Mouse (Mus musculus) megakaryocyte, embryonic 14.5 days (primary cell): ENCODE measurements at regions not wholly inside any gene's neighbourhood (a gene's known extent, or its start where the extent isn't known, plus 50 kb on each side); places are given as distances from the start of the nearest gene placed in this dataset.
A peak's percentile ranks its signal among the peaks of the same experiment; 100 is the strongest.

Source experiments
- H3K27me3 ChIP-seq: replicated peaks from 2 replicates; pipeline ENCODE3; 2012; ENCODE audit warnings: inconsistent platforms
- H3K36me3 ChIP-seq: replicated peaks from 2 replicates; pipeline ENCODE3; 2012; ENCODE audit warnings: low read length, inconsistent platforms, mixed read lengths
- H3K4me1 ChIP-seq: 2 replicates; pipeline ENCODE4 v1.6.1; 2012; ENCODE audit warnings: inconsistent platforms
- H3K4me3 ChIP-seq: replicated peaks from 2 replicates; pipeline ENCODE3; 2012; ENCODE audit warnings: moderate library complexity, mild to moderate bottlenecking, inconsistent platforms
- H3K9me3 ChIP-seq: 2 replicates; pipeline ENCODE4 v1.6.1; 2012; ENCODE audit warnings: inconsistent platforms
- FLI1 ChIP-seq: IDR thresholded peaks from 2 replicates; pipeline ENCODE4 v1.6.1; 2012; ENCODE audit warnings: low read length, inconsistent platforms, mixed read lengths
- GATA1 ChIP-seq: IDR thresholded peaks from 3 replicates; pipeline ENCODE4 v1.6.1; 2012; ENCODE audit warnings: mixed read lengths, low read length, inconsistent platforms, borderline replicate concordance

DNA sequence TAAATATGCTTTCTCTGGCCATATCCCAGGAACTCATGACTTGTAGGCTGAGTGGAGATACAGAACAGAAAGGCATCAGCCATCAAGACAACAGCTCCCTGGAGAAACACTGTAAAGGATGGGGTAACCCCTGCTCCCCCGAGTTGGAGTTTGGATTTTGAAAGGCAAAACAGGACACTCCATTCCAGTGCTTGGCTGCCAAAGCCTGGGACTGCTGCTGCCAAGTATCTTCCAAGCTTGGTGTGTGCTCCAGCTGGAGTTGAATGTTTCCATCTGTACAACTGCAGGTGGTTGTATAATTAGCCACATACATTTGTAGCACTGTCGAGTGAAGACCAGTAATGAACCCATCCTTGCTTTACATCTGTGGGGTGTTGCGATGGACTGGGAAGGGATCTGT, 62.1 kb downstream of the 4933412E24Rik start:
- Histone ChIP-seq H3K9me3 (no peaks in the 10 kb centered on the region), H3K27me3 (no peaks in the 10 kb centered on the region), H3K4me1 (peaks cover 6% of the 10 kb centered on the region; the same call in 1 of the 2 replicates), H3K36me3 (no peaks in the 10 kb centered on the region), H3K4me3 (no peak overlapping the region)
- TF ChIP-seq GATA1 (no peak), FLI1 (no peak)

DNA sequence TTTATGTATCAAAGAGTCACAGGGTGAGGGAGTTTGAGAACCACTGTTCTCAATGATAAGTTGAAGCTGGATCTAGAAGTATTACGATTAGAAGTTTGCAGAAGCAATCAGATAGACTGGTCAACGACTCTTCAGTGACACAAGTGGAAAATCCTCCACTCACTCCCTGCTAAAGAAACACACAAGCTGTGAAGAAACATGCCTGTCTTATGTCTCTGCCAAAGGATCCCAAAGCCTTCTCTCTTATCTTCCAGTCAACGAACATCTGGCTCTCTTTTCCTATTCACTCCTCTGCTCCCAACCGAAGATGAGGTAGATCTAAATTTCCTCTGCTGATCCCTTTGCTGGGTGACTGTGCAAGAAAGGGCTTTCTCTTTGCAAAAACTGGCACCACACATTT, 62.6 kb downstream of the 4933412E24Rik start:
- H3K27me3 ChIP-seq: no peaks in the 10 kb centered on the region
- no peak overlapping the region for H3K4me3 ChIP-seq
- H3K4me1 ChIP-seq: peaks cover 6% of the 10 kb centered on the region; the same call in 1 of the 2 replicates
- H3K9me3 ChIP-seq: no peaks in the 10 kb centered on the region
- TF ChIP-seq GATA1 (no peak), FLI1 (no peak)
- no peaks in the 10 kb centered on the region for H3K36me3 ChIP-seq

GRCm38 (mm10) chr15:59950617-59951216, 65.7 kb downstream of the 4933412E24Rik start:
- H3K4me1 ChIP-seq: peaks cover 6% of the 10 kb centered on the region; the same call in 1 of the 2 replicates
- H3K9me3 ChIP-seq: no peaks in the 10 kb centered on the region
- H3K4me3 ChIP-seq: peak overlapping the region; percentile 76
- no peaks in the 10 kb centered on the region for H3K27me3 ChIP-seq
- no peaks in the 10 kb centered on the region for H3K36me3 ChIP-seq
- no peak for TF ChIP-seq FLI1
- TF ChIP-seq GATA1: no peak

- Histone ChIP-seq H3K4me3 (no peak overlapping the region), H3K27me3 (no peaks in the 10 kb centered on the region), H3K4me1 (no peaks in the 10 kb centered on the region), H3K9me3 (peaks cover 11% of the 10 kb centered on the region), H3K36me3 (no peaks in the 10 kb centered on the region)
- TF ChIP-seq FLI1: no peak
Measured at GRCm38 (mm10) chr15:59945208-59945607, 71.2 kb downstream of the 4933412E24Rik start.

- H3K27me3 ChIP-seq: no peaks in the 10 kb centered on the region
- H3K4me1 ChIP-seq: no peaks in the 10 kb centered on the region
- H3K9me3 ChIP-seq: peaks cover 13% of the 10 kb centered on the region
- H3K36me3 ChIP-seq: no peaks in the 10 kb centered on the region
- H3K4me3 ChIP-seq: no peak overlapping the region
- TF ChIP-seq FLI1: no peak
- no peak for TF ChIP-seq GATA1
Measured at GRCm38 (mm10) chr15:59936486-59936885, 79.9 kb downstream of the 4933412E24Rik start.

GRCm38 (mm10) chr15:59913860-59914259, 102.6 kb downstream of the 4933412E24Rik start:
- no peak overlapping the region for H3K4me3 ChIP-seq
- H3K9me3 ChIP-seq: 0 out of 2 replicates have a peak, but pooled peaks cover under 1% of the 10 kb centered on the region
- no peaks in the 10 kb centered on the region for H3K27me3 ChIP-seq
- no peaks in the 10 kb centered on the region for H3K36me3 ChIP-seq
- TF ChIP-seq GATA1: no peak
- TF ChIP-seq FLI1: no peak
- H3K4me1 ChIP-seq: no peaks in the 10 kb centered on the region

DNA sequence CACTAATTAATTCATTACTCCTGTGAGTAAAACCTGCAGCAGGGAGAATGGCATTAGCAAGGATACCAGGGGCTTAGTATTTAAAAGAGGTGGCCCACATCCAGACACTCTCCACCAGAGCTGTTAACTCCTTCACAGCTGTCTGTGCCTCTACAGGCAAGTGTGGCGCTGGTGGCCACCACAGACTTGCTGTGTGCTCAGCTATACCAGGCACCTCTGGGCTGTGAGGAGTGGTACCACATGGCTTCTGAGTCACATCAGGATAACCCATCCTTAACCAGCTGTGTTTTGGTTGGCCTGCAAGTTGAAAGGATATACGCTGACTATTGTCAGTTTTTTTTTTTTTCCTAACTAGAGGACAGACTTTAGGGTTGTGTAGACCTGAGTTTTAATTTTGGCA, 108.1 kb downstream of the 4933412E24Rik start:
- H3K9me3 ChIP-seq: no peaks in the 10 kb centered on the region
- H3K4me1 ChIP-seq: no peaks in the 10 kb centered on the region
- H3K36me3 ChIP-seq: no peaks in the 10 kb centered on the region
- peaks cover 4% of the 10 kb centered on the region for H3K27me3 ChIP-seq
- no peak for TF ChIP-seq FLI1
- no peak for TF ChIP-seq GATA1
- H3K4me3 ChIP-seq: no peak overlapping the region

DNA sequence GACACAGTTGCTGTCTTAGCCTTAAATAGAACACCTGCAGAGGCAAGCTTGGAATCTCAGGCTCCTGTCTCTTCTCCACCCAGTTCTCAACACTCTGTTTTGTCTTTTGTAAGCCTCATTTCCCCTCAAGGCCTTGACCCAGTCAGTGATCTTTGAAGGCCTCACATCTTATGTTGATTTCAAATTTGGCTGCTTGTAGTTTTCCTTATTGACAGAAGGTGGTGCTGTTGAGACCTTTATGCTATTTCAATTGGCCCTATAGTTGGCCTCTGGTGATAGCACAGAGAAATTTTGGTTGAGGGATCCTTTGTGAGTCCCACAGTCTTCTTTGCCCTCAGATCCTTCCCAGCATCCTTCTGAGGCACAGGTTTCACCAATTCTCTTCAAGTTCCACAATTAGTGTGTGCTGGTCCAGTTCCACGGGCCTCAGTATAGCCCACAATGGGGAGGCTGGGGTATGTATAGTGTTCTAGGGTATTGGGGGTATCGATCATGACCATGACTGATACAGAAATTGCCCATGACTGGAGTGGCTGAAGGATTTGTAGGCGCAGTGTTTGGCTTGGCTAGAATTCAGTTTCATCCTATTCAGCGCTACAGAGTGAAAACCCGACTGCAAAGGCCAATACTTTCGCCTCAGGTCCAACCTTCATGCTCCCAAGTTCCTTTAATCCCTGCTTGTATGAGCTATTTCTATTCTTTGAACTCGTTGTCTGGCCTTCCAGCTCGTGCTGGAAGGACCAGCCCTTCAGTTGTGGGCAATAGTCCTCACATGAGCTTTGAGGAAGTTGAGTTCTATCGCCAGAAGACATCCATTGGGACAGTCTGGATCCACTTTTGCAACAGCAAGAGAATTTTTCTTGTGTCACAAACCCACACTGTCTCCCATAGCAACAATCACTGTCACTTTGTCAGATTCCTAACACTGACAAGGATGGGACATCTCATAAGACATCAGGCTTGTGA, 110.3 kb downstream of the 4933412E24Rik start:
- TF ChIP-seq GATA1 (no peak), FLI1 (no peak)
- Histone ChIP-seq H3K27me3 (peaks cover 4% of the 10 kb centered on the region), H3K36me3 (no peaks in the 10 kb centered on the region), H3K4me1 (no peaks in the 10 kb centered on the region), H3K4me3 (no peak overlapping the region), H3K9me3 (no peaks in the 10 kb centered on the region)

- Histone ChIP-seq H3K9me3 (no peaks in the 10 kb centered on the region), H3K27me3 (peaks cover 4% of the 10 kb centered on the region), H3K36me3 (no peaks in the 10 kb centered on the region), H3K4me3 (no peak overlapping the region), H3K4me1 (no peaks in the 10 kb centered on the region)
- TF ChIP-seq GATA1: no peak
- TF ChIP-seq FLI1: no peak
Measured at GRCm38 (mm10) chr15:59904741-59905140, 111.7 kb downstream of the 4933412E24Rik start.

DNA sequence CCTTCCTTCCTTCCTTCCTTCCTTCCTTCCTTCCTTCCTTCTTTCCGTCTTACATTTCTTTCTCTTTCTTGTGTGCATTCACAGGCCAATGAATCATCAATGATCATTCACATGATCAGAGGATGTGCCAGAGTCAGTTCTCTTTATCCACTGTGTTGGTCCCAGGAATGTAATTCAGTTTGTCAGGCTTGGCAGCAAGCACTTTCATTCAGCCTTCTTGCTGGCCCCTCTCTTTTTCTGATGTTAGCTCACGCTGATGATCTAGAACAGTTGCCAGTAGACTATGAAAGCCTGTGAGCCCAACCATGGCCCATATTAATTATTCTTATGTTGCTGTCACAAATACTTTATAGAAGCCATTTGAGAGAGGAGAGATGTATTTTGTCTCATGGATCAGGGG, 127.4 kb downstream of the 4933412E24Rik start:
- H3K27me3 ChIP-seq: no peaks in the 10 kb centered on the region
- H3K4me3 ChIP-seq: no peak overlapping the region
- peaks cover 9% of the 10 kb centered on the region for H3K4me1 ChIP-seq
- no peaks in the 10 kb centered on the region for H3K9me3 ChIP-seq
- no peaks in the 10 kb centered on the region for H3K36me3 ChIP-seq
- TF ChIP-seq GATA1: no peak
